Mouse (Mus musculus) limb, embryonic 13.5 days (tissue): ENCODE measurements around the gene Clic5. TPM values are rescaled to one million over a fixed set of nuclear protein-coding genes. Genes with fewer than 3 reads are reported as not detected.

Source experiments
- ATAC-seq: fragments of 200-750 bp; cut with Nextera tagmentation; 2 replicates; pipeline ENCODE4 v1.8.0; 2017; ENCODE audit warnings: low read depth, moderate number of reproducible peaks, moderate TSS enrichment; ENCODE audit not compliant: low FRiP score
- H3K27ac ChIP-seq: fragments of 300-500 bp; sonication (generic); 2 replicates; pipeline ENCODE4 v1.5.1; 2015; ENCODE audit warnings: inconsistent platforms, mild to moderate bottlenecking, moderate library complexity
- H3K27me3 ChIP-seq: fragments of 300-500 bp; sonication (generic); 2 replicates; pipeline ENCODE4 v1.6.1; 2015; ENCODE audit warnings: mild to moderate bottlenecking, inconsistent platforms
- H3K36me3 ChIP-seq: fragments of 300-500 bp; sonication (generic); 2 replicates; pipeline ENCODE4 v1.6.1; 2015; ENCODE audit warnings: inconsistent platforms, mild to moderate bottlenecking, moderate library complexity
- H3K4me1 ChIP-seq: fragments of 300-500 bp; sonication (generic); 2 replicates; pipeline ENCODE4 v1.6.1; 2015; ENCODE audit warnings: inconsistent platforms
- H3K4me2 ChIP-seq: fragments of 300-500 bp; sonication (generic); replicated peaks from 2 replicates; pipeline ENCODE4 v1.6.1; 2015; ENCODE audit warnings: inconsistent platforms, mild to moderate bottlenecking, moderate library complexity
- H3K4me3 ChIP-seq: fragments of 300-500 bp; sonication (generic); 2 replicates; pipeline ENCODE4 v1.5.1; 2015; ENCODE audit warnings: moderate library complexity, mild to moderate bottlenecking, inconsistent platforms
- H3K9ac ChIP-seq: fragments of 300-500 bp; sonication (generic); 2 replicates; pipeline ENCODE4 v1.6.1; 2015; ENCODE audit warnings: mild to moderate bottlenecking, inconsistent platforms
- H3K9me3 ChIP-seq: fragments of 300-500 bp; sonication (generic); 2 replicates; pipeline ENCODE4 v1.6.1; 2016; ENCODE audit warnings: inconsistent platforms
- WGBS: fragments of 180-500 bp; shearing (Covaris S2); methylation state at CpG from one replicate; pipeline ENCODE4 v1.1.7; 2015; 5-methylcytosine and 5-hydroxymethylcytosine counted together
- polyA plus RNA-seq: library from polyadenylated mRNA; unstranded; fragments of >200 nt; fragmentation: Nextera tagmentation; extraction: Ambion mirVana; gene quantifications from 2 replicates; pipeline ENCODE4 v1.2.1, GENCODE M21; 2015

Gene Clic5
- 0.45 and 0.46 TPM in 2 replicates for polyA plus RNA-seq

- peak within 1 kb of the TSS; percentile 85 for H3K4me2 ChIP-seq
- H3K27ac ChIP-seq = no peak within 1 kb of the TSS
- WGBS = 2% methylated on average over 24 of the region's 24 CpGs
- H3K9ac ChIP-seq = peak within 1 kb of the TSS; percentile 43
- H3K4me1 ChIP-seq = peaks cover 20% of the 10 kb centered on the region
- peak; percentile 66 for ATAC-seq
- no peaks in the 10 kb centered on the region for H3K9me3 ChIP-seq
- peaks cover 42% of the 10 kb centered on the region for H3K27me3 ChIP-seq
- H3K4me3 ChIP-seq = peak within 1 kb of the TSS; percentile 48
- H3K36me3 ChIP-seq = no peaks in the 10 kb centered on the region
Observed at GRCm38 (mm10) chr17:44188042-44188768, at the start of gene Clic5. Gene Clic5, plus strand, starts transcription at chr17:44188584.

GRCm38 (mm10) chr17:44145806-44146205 lies 42.6 kb upstream of the Clic5 start:
- no peak for ATAC-seq
- Histone ChIP-seq H3K4me1 (0 out of 2 replicates have a peak, but pooled peaks cover 13% of the 10 kb centered on the region), H3K9me3 (no peaks in the 10 kb centered on the region), H3K36me3 (no peaks in the 10 kb centered on the region), H3K27ac (no peak overlapping the region), H3K4me2 (no peak overlapping the region), H3K4me3 (no peak overlapping the region), H3K27me3 (no peaks in the 10 kb centered on the region), H3K9ac (no peak overlapping the region)
- 77% methylated on average over 1 of the region's 1 CpGs for WGBS

- ATAC-seq = no peak
- H3K9me3 ChIP-seq = no peaks in the 10 kb centered on the region
- H3K9ac ChIP-seq = no peak overlapping the region
- peaks cover 18% of the 10 kb centered on the region; the same call in 1 of the 2 replicates for H3K4me1 ChIP-seq
- H3K27me3 ChIP-seq = no peaks in the 10 kb centered on the region
- no peak overlapping the region for H3K27ac ChIP-seq
- WGBS = 44% methylated on average over 5 of the region's 5 CpGs
- no peak overlapping the region for H3K4me2 ChIP-seq
- no peaks in the 10 kb centered on the region for H3K36me3 ChIP-seq
- H3K4me3 ChIP-seq = no peak overlapping the region
Observed at GRCm38 (mm10) chr17:44148109-44148846, 40.1 kb upstream of the Clic5 start.

GRCm38 (mm10) chr17:44151130-44151529 lies 37.3 kb upstream of the Clic5 start:
- no peak overlapping the region for H3K27ac ChIP-seq
- H3K4me2 ChIP-seq = no peak overlapping the region
- no peaks in the 10 kb centered on the region for H3K36me3 ChIP-seq
- H3K9ac ChIP-seq = no peak overlapping the region
- H3K9me3 ChIP-seq = no peaks in the 10 kb centered on the region
- no peak for ATAC-seq
- no peaks in the 10 kb centered on the region for H3K27me3 ChIP-seq
- H3K4me3 ChIP-seq = no peak overlapping the region
- WGBS = 75% methylated on average over 3 of the region's 3 CpGs
- H3K4me1 ChIP-seq = peaks cover 18% of the 10 kb centered on the region; the same call in 1 of the 2 replicates

- Histone ChIP-seq H3K9me3 (no peaks in the 10 kb centered on the region), H3K4me3 (no peak overlapping the region), H3K36me3 (no peaks in the 10 kb centered on the region), H3K4me2 (no peak overlapping the region), H3K27me3 (no peaks in the 10 kb centered on the region), H3K4me1 (peaks cover 18% of the 10 kb centered on the region; the same call in 1 of the 2 replicates), H3K9ac (no peak overlapping the region), H3K27ac (no peak overlapping the region)
- ATAC-seq = no peak
- WGBS = 63% methylated on average over 8 of the region's 8 CpGs
Observed at GRCm38 (mm10) chr17:44151889-44152288, 36.5 kb upstream of the Clic5 start.

- no peaks in the 10 kb centered on the region for H3K36me3 ChIP-seq
- WGBS = 28% methylated on average over 5 of the region's 5 CpGs
- H3K27me3 ChIP-seq = no peaks in the 10 kb centered on the region
- ATAC-seq = no peak
- peaks cover 6% of the 10 kb centered on the region; the same call in 1 of the 2 replicates for H3K4me1 ChIP-seq
- no peak overlapping the region for H3K27ac ChIP-seq
- no peak overlapping the region for H3K9ac ChIP-seq
- no peak overlapping the region for H3K4me2 ChIP-seq
- H3K9me3 ChIP-seq = no peaks in the 10 kb centered on the region
- no peak overlapping the region for H3K4me3 ChIP-seq
Observed at GRCm38 (mm10) chr17:44153871-44154270, 34.5 kb upstream of the Clic5 start.

- Histone ChIP-seq H3K27me3 (no peaks in the 10 kb centered on the region), H3K4me3 (no peak overlapping the region), H3K9ac (no peak overlapping the region), H3K27ac (no peak overlapping the region), H3K4me1 (peaks cover 6% of the 10 kb centered on the region; the same call in 1 of the 2 replicates), H3K9me3 (no peaks in the 10 kb centered on the region), H3K36me3 (no peaks in the 10 kb centered on the region), H3K4me2 (no peak overlapping the region)
- no peak for ATAC-seq
- WGBS = 50% methylated on average over 2 of the region's 2 CpGs
Observed at GRCm38 (mm10) chr17:44155204-44155603, 33.2 kb upstream of the Clic5 start.

GRCm38 (mm10) chr17:44158186-44158585 lies 30.2 kb upstream of the Clic5 start:
- no peak overlapping the region for H3K27ac ChIP-seq
- H3K4me2 ChIP-seq = no peak overlapping the region
- peaks cover 11% of the 10 kb centered on the region for H3K4me1 ChIP-seq
- H3K9ac ChIP-seq = no peak overlapping the region
- no peak overlapping the region for H3K4me3 ChIP-seq
- no peaks in the 10 kb centered on the region for H3K9me3 ChIP-seq
- H3K36me3 ChIP-seq = no peaks in the 10 kb centered on the region
- ATAC-seq = no peak
- WGBS = 75% methylated on average over 1 of the region's 1 CpGs
- H3K27me3 ChIP-seq = no peaks in the 10 kb centered on the region

GRCm38 (mm10) chr17:44160449-44160848 lies 27.9 kb upstream of the Clic5 start:
- Histone ChIP-seq H3K36me3 (no peaks in the 10 kb centered on the region), H3K4me2 (no peak overlapping the region), H3K9me3 (no peaks in the 10 kb centered on the region), H3K27me3 (no peaks in the 10 kb centered on the region), H3K4me3 (no peak overlapping the region), H3K9ac (no peak overlapping the region), H3K27ac (no peak overlapping the region), H3K4me1 (peaks cover 11% of the 10 kb centered on the region)
- 94% methylated on average over 11 of the region's 11 CpGs for WGBS
- ATAC-seq = no peak

- Histone ChIP-seq H3K9ac (no peak overlapping the region), H3K4me3 (no peak overlapping the region), H3K36me3 (no peaks in the 10 kb centered on the region), H3K4me2 (no peak overlapping the region; the same call in 1 of the 2 replicates), H3K9me3 (no peaks in the 10 kb centered on the region), H3K4me1 (peaks cover 14% of the 10 kb centered on the region), H3K27ac (no peak overlapping the region), H3K27me3 (no peaks in the 10 kb centered on the region)
- 26% methylated on average over 5 of the region's 5 CpGs for WGBS
- ATAC-seq = no peak
Observed at GRCm38 (mm10) chr17:44162514-44162913, 25.9 kb upstream of the Clic5 start.

- Histone ChIP-seq H3K27ac (no peak overlapping the region), H3K9ac (no peak overlapping the region), H3K4me2 (no peak overlapping the region; the same call in 1 of the 2 replicates), H3K9me3 (no peaks in the 10 kb centered on the region), H3K4me1 (peaks cover 14% of the 10 kb centered on the region), H3K4me3 (no peak overlapping the region), H3K27me3 (no peaks in the 10 kb centered on the region), H3K36me3 (no peaks in the 10 kb centered on the region)
- ATAC-seq = no peak
- WGBS = 42% methylated on average over 5 of the region's 5 CpGs
Observed at GRCm38 (mm10) chr17:44162935-44163334, 25.4 kb upstream of the Clic5 start.

GRCm38 (mm10) chr17:44165730-44166347 lies 22.5 kb upstream of the Clic5 start:
- 57% methylated on average over 11 of the region's 11 CpGs for WGBS
- Histone ChIP-seq H3K4me2 (no peak overlapping the region), H3K9me3 (no peaks in the 10 kb centered on the region), H3K4me3 (no peak overlapping the region), H3K4me1 (peaks cover 14% of the 10 kb centered on the region), H3K9ac (no peak overlapping the region), H3K27me3 (no peaks in the 10 kb centered on the region), H3K36me3 (no peaks in the 10 kb centered on the region), H3K27ac (no peak overlapping the region)
- no peak for ATAC-seq
